Mouse (Mus musculus) CH12F3 (cell line): ENCODE measurements around the gene Zdhhc1.

Experiments used
- in situ Hi-C: fragments of 300-500 bp; cut with MboI; formaldehyde crosslinking; loops from 2 replicates; pipeline ENCODE4 v1.14.3; 2020; ENCODE audit warnings: low sequenced_read_pairs

Gene Zdhhc1

DNA sequence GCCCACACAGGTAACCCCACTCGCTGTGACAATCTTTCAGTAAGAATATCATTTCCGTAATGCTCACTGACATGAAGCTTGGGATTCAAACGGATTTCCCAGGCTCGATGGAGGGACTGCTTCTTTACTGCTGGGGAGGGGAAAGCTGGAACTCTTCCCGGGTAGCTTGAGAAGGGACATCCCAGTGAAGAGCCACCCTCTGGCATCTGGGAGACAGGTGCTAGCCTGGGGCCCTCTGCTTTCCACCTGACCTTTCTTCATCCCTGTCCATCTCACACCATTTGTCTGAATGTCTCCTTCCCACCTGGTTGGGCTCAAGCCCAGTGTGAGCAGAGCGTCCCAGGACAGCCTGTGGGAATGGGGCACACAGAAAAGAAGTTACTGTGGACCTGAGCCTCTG, 30.5 kb downstream of the Zdhhc1 start:
- in situ Hi-C loops, result no loop called here

DNA sequence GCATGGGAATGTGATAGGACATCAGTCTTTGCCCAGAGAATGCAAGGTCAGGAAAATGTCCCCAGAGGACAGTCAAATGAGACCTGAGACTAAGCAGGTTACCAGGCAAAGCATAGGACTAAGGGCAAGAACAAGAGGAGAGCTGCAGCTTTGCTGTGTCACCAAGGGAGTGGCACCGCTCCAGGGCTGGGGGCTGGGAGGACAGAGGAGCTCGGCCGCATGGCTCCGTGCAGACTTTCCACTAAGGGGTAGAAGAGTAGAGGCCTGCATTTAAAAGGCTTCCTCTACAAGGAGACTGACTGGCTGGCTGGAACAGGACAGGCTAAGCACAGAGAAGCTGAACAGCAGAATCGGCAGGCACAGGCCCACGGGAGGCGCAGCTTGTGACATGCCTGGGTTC, 32.1 kb downstream of the Zdhhc1 start:
- in situ Hi-C loops, result no loop called here

DNA sequence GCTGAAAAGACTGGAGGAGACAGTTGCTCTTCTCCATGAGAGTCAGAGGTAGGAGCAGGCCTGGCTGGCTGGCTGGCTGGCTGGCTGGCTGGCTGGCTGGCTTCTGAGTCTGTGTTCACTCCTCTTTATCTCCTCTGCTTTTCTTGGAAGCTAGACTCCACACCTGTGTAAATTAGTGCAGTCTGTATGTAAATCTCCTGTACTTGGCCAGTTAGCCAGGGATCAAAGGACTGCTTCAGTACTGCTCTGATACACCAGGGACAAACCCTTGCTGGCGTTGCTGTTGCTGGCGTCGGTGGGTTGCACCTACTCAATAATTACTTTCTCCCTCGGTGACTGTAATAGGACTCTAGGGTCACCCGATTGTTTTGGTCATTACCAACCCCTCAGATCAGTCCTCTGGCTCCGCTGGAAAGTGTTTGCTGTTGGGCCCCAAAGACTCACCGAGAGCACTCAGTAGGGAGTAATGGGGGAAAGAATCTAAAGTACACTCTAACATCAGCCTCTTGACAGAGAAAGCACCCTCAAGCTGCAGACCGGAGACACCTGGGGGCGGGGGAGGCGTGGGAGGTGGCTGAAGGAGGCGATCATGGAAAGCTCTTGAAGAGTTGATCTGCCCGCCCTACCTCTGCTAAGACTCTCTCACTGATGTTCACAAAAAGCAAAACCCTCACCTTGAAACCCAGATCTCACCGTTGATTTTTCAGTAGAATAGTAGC, 35.5 kb downstream of the Zdhhc1 start:
- in situ Hi-C loops, result no loop called here

DNA sequence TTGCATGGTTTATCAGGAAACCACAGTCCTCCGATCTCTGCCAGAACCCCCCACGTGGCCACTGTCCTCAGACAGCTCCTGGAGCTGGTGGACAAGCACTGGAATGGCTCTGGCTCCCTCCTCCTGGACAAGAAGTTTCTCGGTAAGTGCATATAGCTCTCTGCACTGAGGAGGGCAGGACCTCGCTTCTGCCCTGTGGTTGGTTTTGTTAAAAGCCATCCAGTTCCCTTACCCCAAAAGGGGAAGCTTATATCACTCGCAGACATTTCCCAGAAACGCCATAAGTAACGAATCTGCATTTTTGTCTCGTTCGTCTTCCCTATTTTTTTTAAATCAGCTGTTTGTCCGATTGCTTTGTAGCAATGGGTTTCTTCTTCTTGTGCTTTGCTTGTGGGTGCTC, 41.5 kb downstream of the Zdhhc1 start:
- in situ Hi-C loops, result no loop called here

DNA sequence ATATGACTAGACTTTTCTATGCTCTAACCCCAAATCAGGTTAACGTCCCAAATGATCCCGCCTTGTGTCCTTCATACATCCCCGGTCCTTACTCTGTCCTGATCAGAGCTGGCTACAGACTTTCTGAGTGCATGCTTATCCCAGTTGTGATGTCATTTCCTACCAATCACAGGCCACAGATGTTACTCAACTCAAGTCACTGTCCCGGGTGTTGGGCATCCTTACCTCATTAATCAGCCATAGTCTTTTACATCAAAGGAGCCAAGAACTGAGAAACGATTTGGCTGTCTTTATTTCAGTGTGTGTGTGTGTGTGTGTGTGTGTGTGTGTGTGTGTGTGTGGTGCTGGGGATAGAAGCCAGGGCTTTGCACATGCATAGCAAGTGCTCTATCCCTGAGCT, 42.6 kb downstream of the Zdhhc1 start:
- in situ Hi-C loops, result no loop called here

DNA sequence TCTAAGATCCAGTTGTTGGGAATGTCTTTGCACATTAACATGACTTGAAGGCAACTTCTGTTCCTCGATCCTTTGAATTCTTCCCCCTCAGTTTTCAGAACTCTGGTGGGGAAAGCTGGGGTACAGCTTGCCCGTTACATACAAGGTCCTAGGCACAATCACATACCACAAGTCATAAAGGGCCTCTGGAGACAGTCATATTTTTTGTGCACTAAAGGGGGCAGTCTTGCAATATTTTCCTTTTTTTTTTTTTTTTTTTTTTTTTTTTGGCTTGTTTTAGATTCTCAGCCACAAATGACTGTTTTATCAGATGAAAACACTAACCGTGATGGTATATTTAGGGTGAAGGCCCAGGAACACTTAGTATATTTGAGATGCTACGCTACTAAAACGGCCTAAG, 43.4 kb downstream of the Zdhhc1 start:
- in situ Hi-C loops, result no loop called here

DNA sequence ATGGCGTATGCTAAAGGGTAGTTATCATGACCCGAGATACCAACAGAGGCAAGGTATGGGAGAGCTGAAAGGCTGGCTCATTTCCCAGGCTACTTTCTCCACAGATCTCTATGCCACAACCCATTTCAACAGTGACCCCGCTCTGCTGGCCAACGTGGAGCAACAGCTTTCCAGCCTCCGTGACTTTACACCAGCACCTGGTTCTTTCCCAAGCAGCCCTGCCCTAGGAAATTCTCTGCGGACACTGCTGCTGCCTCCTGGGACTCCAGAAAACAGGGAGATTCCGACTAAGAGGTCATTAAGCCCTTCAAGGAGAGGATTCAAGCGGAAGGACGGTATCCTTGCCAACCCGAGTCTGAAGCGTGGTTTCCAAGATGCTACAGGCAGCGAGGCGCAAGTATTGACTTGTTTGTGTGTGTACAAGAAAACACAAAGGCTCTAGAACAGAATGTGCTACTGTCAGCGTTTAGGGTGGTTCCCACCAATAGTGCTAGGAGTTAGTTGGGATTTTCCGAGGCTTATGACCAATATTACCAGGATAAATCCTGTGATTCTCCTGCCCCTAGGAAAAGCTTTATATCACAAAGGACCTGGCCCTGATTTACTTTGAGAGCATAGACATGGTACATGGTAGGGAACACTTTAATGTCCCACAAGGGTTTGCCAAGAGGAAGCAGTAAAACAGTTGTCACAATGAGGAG, 44.6 kb downstream of the Zdhhc1 start:
- in situ Hi-C loops, result no loop called here

DNA sequence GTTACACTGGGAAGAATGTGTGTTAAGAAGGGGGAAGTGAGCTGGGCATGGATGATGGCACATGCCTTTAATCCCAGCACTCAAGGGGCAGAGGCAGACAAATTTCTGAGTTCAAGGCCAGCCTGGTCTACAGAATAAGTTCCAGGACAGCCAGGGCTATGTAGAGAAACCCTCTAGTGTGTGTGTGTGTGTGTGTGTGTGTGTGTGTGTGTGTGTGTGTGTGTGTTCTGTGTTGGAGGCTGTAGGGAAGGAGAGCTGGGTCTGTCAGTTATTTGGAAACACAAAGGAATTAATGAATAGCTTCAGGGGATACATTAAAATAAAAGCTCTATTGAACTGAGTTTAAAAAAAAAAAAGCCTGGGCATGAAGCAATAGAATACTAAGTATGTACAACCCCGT, 45.7 kb downstream of the Zdhhc1 start:
- in situ Hi-C loops, result no loop called here

DNA sequence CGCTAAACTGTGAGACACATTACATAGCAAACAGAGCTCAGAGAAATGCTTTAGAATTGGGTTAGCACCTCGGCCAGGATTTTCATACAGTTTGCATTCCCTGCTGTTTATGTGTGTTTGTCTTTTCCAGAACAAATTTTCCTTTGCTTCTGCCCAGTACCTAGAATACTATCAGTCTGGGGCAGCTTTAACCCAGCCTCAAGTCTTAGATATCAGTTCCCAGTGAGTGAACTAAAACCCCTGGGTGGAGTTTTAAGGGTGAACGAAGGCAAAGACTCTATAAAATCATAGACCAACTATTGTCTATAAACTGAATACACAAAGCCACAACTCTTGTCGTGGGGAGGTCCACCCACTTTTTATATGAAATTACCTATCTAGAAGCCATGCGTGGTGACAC, 48.1 kb downstream of the Zdhhc1 start:
- in situ Hi-C loops, result no loop called here

DNA sequence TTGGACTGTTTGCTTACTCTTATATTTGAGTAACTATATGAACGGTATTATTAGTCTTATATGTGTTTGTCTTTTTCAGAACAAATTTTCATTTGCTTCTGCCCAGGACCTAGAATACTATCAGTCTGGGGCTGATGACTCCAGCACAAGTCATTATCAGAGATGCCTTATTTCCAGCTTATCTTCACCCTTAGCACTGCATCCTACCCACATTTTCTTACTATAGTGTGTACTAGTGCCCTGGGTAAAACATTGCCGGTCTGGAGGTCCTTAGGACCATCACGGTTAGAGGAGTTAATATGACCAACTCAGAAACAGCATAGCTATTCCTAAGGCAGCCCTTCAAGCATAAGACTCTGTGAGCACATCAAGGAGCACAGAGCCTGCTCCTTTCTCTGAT, 48.5 kb downstream of the Zdhhc1 start:
- in situ Hi-C loops, result no loop called here

DNA sequence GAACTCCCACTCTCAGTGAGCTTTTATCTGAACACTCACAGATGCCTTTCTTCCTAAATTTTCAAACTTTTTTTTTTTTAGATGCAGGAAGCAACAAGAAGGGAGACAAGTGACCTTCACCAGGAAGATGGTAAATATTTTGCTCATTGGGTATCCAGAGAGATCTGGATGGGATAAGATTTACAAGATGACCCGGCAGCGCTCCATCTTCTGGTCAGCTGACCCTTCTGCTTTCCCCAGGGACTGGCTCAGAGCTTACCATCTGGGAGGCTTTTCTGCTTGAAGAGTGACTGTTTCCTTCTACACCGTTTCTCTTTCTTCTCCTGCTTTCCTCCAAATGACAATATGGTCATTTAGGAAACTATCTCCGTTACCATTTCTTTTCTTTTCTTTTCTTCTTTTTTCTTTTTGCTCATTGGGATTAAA, 50.6 kb downstream of the Zdhhc1 start:
- in situ Hi-C loops, result no loop called here

DNA sequence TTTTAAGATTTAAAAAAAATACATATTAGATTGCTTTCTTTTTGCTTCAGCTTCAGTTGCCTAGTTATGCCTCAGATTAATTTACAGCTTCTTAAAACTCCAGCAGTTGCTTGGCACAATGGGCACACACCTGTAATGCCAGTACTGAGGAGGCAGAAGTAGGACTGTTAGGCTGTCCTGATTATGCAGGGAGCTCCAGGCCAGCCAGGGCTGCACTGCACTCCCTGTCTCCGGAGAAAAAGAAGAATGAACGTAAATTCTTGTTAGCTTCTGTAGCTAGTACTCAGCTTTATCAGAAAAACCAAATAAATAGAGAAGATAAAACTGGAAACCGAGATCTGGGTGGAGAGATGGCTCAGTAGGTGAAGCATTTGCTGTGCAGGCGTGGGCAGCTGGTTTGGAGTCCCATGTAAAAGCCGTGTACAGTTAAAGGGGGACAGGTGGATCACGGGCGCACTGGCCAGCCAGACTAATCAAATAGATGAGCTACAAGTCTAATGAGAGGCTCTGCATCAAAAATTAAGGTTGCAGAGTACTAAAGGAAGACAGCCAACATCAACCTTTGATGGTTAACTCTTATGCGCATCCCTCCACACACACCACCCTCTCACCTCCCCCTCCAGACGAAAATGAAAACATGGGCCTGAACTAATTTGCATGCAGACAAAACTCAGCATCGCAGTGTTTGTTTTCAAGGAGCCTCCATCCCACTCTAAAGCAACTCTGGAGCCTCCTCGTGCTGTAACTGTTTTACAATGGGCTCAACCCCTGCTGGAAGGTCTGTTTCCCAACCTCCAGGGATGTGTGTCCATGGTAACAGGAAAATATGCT, 51.2 kb downstream of the Zdhhc1 start:
- in situ Hi-C loops, result no loop called here

DNA sequence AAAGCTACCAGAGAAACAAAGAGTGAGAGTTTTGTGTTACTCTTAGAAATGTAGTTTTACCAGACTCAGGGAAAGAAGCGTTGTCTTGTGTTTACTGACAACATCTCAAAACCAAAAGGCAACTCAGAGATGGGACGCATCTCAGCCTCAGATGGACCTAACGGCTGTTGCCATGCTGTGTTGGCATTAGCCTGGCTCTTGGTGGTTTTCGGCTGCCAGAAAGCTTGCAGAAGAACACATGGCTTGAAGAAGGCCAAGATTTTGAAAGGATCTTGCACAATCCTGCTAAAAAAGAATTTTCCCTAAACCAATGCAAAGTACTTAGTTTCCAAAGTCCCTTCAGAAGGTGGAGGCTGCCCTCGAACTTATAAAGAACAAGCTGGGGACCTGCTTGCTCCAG, 54.0 kb downstream of the Zdhhc1 start:
- in situ Hi-C loops, result no loop called here

DNA sequence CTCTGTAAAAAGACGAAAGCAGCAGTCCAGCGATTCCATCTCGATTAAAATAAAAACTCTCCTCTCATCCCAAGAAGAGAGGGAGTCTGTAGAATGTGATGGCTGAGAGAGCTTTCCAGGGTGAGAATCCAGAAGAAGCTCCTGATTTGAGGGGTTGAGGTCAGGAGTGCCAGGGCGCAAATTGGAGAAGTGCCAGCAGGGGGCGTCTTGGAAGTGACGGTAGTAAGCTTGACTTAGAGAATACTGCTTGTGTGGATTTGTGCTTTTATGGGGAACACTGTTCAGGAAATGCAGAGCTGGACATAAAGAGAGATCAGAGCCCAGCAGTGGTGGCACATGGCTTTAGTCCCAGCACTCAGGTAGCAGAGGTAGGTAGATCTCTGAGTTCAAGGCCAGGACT, 55.3 kb downstream of the Zdhhc1 start:
- in situ Hi-C loops, result no loop called here

DNA sequence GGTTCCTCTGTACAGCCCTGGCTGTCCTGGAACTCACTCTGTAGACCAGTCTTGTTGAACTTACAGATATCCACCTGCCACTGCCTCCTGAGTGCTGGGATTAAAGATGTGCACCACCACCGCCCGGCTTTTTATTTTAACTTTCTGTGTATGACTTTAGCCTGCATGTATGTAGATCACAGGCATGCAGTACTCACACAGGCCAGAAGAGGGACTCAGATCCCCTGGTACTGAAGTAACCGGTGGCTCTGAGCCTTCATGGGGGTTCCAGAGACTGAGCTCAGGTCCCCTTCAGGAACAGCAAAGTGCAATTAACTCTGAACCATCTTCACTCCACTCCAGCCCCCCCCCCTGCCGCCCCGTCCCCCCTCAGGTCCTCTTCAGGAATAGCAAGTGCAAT, 57.8 kb downstream of the Zdhhc1 start:
- in situ Hi-C loops, result no loop called here

DNA sequence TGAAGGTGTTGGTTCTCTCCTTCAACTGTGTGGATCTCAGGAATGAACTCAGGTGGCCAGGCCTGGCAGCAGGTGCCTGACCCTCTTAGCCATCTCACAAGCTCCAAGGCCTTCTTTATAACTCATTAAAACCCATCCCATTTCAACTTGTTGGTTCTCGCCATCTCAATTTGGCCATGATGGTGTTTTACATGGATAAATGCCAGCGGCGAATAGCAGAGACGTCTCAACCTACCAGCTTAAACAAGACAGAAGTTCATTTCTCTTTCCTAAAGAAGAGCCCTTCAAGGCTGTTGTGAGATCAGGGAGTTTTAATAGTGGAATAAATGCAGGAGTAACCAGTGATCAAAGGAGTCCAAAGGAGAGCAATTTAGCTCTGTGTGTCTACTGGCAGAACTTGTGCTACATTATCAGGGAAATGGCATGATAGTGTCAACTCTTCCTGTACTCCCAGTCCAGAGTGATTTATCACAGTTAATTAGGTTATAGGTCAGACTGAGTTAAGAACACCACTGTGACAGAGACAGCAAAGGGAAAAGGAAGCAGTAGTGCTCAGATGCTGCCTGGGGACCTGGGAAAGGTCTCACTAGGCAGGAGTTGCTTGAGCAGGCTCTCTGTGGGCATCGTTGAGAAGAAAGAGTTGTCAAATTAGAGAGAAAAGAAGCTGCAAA, 59.5 kb downstream of the Zdhhc1 start:
- in situ Hi-C loops, result no loop called here

DNA sequence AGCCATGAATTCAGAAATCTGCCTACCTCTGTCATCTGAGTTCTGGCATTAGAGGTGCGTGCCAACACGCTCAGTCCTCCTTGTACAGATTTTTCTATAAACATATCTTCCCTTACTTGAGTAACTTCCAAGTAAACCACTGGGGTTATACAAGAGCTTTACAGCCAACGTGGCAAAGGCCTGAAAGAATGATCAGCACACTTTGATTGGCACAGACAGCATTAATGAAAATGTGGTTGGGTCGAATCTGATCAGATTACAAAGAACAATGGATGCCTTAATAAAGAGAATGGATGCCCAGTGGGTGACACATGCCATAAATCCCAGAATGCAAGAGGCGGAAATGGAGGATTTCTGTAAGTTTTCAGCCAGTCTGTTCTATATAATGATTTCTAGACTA, 60.5 kb downstream of the Zdhhc1 start:
- in situ Hi-C loops, result no loop called here

DNA sequence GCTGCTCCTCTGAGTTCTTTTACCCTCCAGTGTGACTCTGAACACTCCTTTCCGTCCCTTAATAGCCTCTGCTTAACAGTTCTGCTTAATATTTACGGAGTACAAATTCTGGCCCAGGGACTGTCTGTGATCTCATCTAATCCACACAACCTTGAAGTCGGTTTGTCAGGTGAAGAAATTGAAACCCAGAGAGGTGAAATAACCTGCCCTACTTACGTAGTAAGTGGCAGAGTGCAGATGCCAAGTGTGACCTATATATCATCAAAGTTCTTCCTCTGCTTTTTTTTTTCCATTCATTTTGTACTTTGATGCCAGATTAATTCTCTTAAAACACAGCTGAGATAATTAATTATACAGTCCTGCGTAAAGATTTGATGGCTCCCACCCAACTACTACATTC, 62.6 kb downstream of the Zdhhc1 start:
- in situ Hi-C loops, result no loop called here

DNA sequence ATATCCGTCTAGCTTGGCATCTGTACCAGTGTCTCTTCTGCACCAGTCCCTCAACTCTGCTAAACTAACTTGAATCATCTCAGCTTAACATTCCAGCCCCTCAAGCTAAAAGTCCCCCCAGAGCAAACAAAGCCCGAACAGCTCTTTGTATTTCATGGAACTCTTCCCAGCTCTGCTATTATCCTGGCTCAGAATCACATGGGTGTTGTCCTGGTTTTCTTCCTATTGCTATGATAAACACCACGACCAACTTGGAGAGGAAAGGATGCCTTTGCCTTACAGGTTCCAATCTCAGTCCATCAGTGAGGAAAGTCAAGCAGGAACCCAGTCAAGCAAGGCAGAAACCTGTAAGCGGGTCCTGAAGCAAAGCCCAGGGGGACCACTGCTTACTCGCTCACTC, 63.2 kb downstream of the Zdhhc1 start:
- in situ Hi-C loops, result no loop called here

DNA sequence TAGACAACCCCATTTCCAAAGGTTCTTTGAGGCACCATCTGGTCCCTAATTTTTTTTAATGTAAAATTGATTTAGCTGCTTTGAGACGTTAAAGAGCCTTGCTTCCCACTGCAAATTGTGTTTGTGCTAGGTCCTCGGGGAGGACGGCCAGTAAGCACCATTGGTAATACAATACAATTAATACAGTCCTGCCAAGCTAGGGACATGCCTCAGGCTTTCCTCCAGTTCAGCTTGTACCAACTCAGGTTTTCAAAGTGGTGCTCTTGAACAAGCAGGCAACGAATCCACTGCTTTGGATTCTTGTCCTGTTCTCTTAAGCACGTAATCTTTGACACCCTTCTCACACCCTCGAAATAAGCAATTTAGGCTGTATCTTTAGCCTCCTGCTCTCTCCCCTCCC, 63.7 kb downstream of the Zdhhc1 start:
- in situ Hi-C loops, result no loop called here

DNA sequence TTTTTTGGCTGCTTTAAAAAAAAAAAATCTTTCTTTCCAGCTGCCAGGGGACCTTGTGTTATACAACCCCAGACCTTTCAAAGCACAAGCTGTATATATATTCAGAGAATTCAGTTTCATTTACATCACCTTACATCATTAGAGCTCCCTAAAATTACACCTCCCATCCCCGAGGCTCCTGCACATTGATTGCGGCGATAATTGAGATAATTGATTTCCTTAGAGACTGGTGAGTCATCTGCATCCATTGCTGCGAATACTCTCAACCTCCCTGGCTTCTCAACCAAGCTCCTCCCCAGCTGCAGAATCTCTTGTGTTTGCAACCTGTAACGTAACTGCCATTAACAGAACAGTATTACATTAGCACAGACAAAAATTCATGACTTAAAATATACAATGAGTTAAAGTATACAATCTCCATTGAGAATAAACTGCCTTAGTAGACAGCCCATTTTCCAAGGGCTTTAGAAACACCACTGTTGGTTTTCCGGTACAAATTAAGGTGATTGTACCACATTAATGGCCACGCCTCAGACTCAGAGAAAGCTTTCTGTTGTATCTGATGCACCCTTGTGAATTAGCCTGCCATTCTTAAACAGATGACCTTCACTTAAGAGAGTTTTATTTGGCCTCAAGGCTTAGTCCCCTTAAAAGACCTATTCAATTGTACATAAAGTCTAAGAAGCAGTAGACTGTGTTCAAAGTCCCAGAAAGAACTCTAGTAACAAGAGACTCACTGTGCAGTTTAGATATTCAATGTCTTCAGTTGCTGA, 64.8 kb downstream of the Zdhhc1 start:
- in situ Hi-C loops, result no loop called here
